Mouse (Mus musculus): ENCODE data around the gene Hoxd9. TPM values are rescaled to one million over a fixed set of nuclear protein-coding genes. Genes with fewer than 3 reads are reported as not detected.

The Hoxd9 gene
- polyA plus RNA-seq, 1 experiment from 2014 or later: 0.10 TPM

- no peak overlapping the region for H3K4me3 ChIP-seq (ENCODE audit: low read depth, low read length)
- H3K9me3 ChIP-seq (replicated peaks; ENCODE audit: control insufficient read depth, low read length): no peaks in the 10 kb centered on the region
- WGBS: 1% methylated on average over 12 of the region's 12 CpGs
- no peak for DNase-seq (ENCODE audit: low spot score)
- H3K36me3 ChIP-seq (replicated peaks; ENCODE audit: control insufficient read depth, insufficient read depth, low read depth, low read length): no peaks in the 10 kb centered on the region
- no peak for ATAC-seq (replicated peaks; ENCODE audit: insufficient number of reproducible peaks, low FRiP score, low TSS enrichment, low read depth)
- no peak overlapping the region for H3K4me2 ChIP-seq (ENCODE audit: low read depth, low read length)
- H3K27me3 ChIP-seq (ENCODE audit: control insufficient read depth, insufficient read depth, low read length): peaks cover 91% of the 10 kb centered on the region
- H3K27ac ChIP-seq (replicated peaks; ENCODE audit: low read depth, low read length): no peak overlapping the region
- peaks cover 4% of the 10 kb centered on the region; the same call in 1 of the 2 replicates for H3K4me1 ChIP-seq (ENCODE audit: control insufficient read depth, insufficient read depth, low read length)
- no peak overlapping the region for H3K9ac ChIP-seq (replicated peaks; ENCODE audit: low read length)
Observed at GRCm38 (mm10) chr2:74684106-74684505, 13.4 kb upstream of the Hoxd9 start.

- H3K4me1 ChIP-seq (ENCODE audit: control insufficient read depth, insufficient read depth, low read length): peaks cover 4% of the 10 kb centered on the region; the same call in 1 of the 2 replicates
- no peak for DNase-seq (ENCODE audit: low spot score)
- H3K4me2 ChIP-seq (ENCODE audit: low read depth, low read length): no peak overlapping the region
- no peaks in the 10 kb centered on the region for H3K9me3 ChIP-seq (replicated peaks; ENCODE audit: control insufficient read depth, low read length)
- WGBS: 9% methylated on average over 4 of the region's 4 CpGs
- H3K9ac ChIP-seq (replicated peaks; ENCODE audit: low read length): no peak overlapping the region
- H3K27me3 ChIP-seq (ENCODE audit: control insufficient read depth, insufficient read depth, low read length): peaks cover 89% of the 10 kb centered on the region
- no peak overlapping the region for H3K27ac ChIP-seq (replicated peaks; ENCODE audit: low read depth, low read length)
- no peak for ATAC-seq (replicated peaks; ENCODE audit: insufficient number of reproducible peaks, low FRiP score, low TSS enrichment, low read depth)
- no peaks in the 10 kb centered on the region for H3K36me3 ChIP-seq (replicated peaks; ENCODE audit: control insufficient read depth, insufficient read depth, low read depth, low read length)
- H3K4me3 ChIP-seq (ENCODE audit: low read depth, low read length): no peak overlapping the region
Observed at GRCm38 (mm10) chr2:74685059-74685603, 12.4 kb upstream of the Hoxd9 start.

GRCm38 (mm10) chr2:74686301-74686987 lies 11.1 kb upstream of the Hoxd9 start:
- ATAC-seq (replicated peaks; ENCODE audit: insufficient number of reproducible peaks, low FRiP score, low TSS enrichment, low read depth) (no peak), DNase-seq (ENCODE audit: low spot score) (peak; percentile 92)
- Histone ChIP-seq H3K9ac (replicated peaks; ENCODE audit: low read length) (no peak overlapping the region), H3K27me3 (ENCODE audit: control insufficient read depth, insufficient read depth, low read length) (peaks cover 83% of the 10 kb centered on the region), H3K9me3 (replicated peaks; ENCODE audit: control insufficient read depth, low read length) (no peaks in the 10 kb centered on the region), H3K4me1 (ENCODE audit: control insufficient read depth, insufficient read depth, low read length) (peaks cover 4% of the 10 kb centered on the region; the same call in 1 of the 2 replicates), H3K4me2 (ENCODE audit: low read depth, low read length) (no peak overlapping the region), H3K36me3 (replicated peaks; ENCODE audit: control insufficient read depth, insufficient read depth, low read depth, low read length) (no peaks in the 10 kb centered on the region), H3K27ac (replicated peaks; ENCODE audit: low read depth, low read length) (no peak overlapping the region), H3K4me3 (ENCODE audit: low read depth, low read length) (no peak overlapping the region)
- WGBS: 4% methylated on average over 17 of the region's 17 CpGs

- H3K4me1 ChIP-seq (ENCODE audit: control insufficient read depth, insufficient read depth, low read length): peaks cover 2% of the 10 kb centered on the region; the same call in 1 of the 2 replicates
- H3K4me3 ChIP-seq (ENCODE audit: low read depth, low read length): no peak overlapping the region
- no peak for ATAC-seq (replicated peaks; ENCODE audit: insufficient number of reproducible peaks, low FRiP score, low TSS enrichment, low read depth)
- H3K27me3 ChIP-seq (ENCODE audit: control insufficient read depth, insufficient read depth, low read length): peaks cover 83% of the 10 kb centered on the region
- no peaks in the 10 kb centered on the region for H3K36me3 ChIP-seq (replicated peaks; ENCODE audit: control insufficient read depth, insufficient read depth, low read depth, low read length)
- H3K27ac ChIP-seq (replicated peaks; ENCODE audit: low read depth, low read length): no peak overlapping the region
- H3K4me2 ChIP-seq (ENCODE audit: low read depth, low read length): no peak overlapping the region
- no peaks in the 10 kb centered on the region for H3K9me3 ChIP-seq (replicated peaks; ENCODE audit: control insufficient read depth, low read length)
- no peak overlapping the region for H3K9ac ChIP-seq (replicated peaks; ENCODE audit: low read length)
- under 1% methylated on average over 27 of the region's 27 CpGs for WGBS
- no peak for DNase-seq (ENCODE audit: low spot score)
Observed at GRCm38 (mm10) chr2:74686988-74687697, 10.4 kb upstream of the Hoxd9 start.

GRCm38 (mm10) chr2:74687698-74688555 lies 9.6 kb upstream of the Hoxd9 start:
- no peak for DNase-seq (ENCODE audit: low spot score)
- no peaks in the 10 kb centered on the region for H3K36me3 ChIP-seq (replicated peaks; ENCODE audit: control insufficient read depth, insufficient read depth, low read depth, low read length)
- no peaks in the 10 kb centered on the region for H3K9me3 ChIP-seq (replicated peaks; ENCODE audit: control insufficient read depth, low read length)
- no peak for ATAC-seq (replicated peaks; ENCODE audit: insufficient number of reproducible peaks, low FRiP score, low TSS enrichment, low read depth)
- no peak overlapping the region for H3K9ac ChIP-seq (replicated peaks; ENCODE audit: low read length)
- H3K4me1 ChIP-seq (ENCODE audit: control insufficient read depth, insufficient read depth, low read length): peaks cover 1% of the 10 kb centered on the region; the same call in 1 of the 2 replicates
- H3K4me2 ChIP-seq (ENCODE audit: low read depth, low read length): no peak overlapping the region
- no peak overlapping the region for H3K27ac ChIP-seq (replicated peaks; ENCODE audit: low read depth, low read length)
- WGBS: under 1% methylated on average over 31 of the region's 31 CpGs
- H3K27me3 ChIP-seq (ENCODE audit: control insufficient read depth, insufficient read depth, low read length): peaks cover 83% of the 10 kb centered on the region
- H3K4me3 ChIP-seq (ENCODE audit: low read depth, low read length): no peak overlapping the region

GRCm38 (mm10) chr2:74688795-74689573 lies 8.5 kb upstream of the Hoxd9 start:
- H3K9ac ChIP-seq (replicated peaks; ENCODE audit: low read length): no peak overlapping the region
- no peak overlapping the region for H3K27ac ChIP-seq (replicated peaks; ENCODE audit: low read depth, low read length)
- peaks cover 84% of the 10 kb centered on the region for H3K27me3 ChIP-seq (ENCODE audit: control insufficient read depth, insufficient read depth, low read length)
- H3K9me3 ChIP-seq (replicated peaks; ENCODE audit: control insufficient read depth, low read length): no peaks in the 10 kb centered on the region
- DNase-seq (ENCODE audit: low spot score) (no peak), ATAC-seq (replicated peaks; ENCODE audit: insufficient number of reproducible peaks, low FRiP score, low TSS enrichment, low read depth) (no peak)
- 3% methylated on average over 12 of the region's 12 CpGs for WGBS
- H3K36me3 ChIP-seq (replicated peaks; ENCODE audit: control insufficient read depth, insufficient read depth, low read depth, low read length): no peaks in the 10 kb centered on the region
- no peaks in the 10 kb centered on the region for H3K4me1 ChIP-seq (ENCODE audit: control insufficient read depth, insufficient read depth, low read length)
- H3K4me2 ChIP-seq (ENCODE audit: low read depth, low read length): no peak overlapping the region
- H3K4me3 ChIP-seq (ENCODE audit: low read depth, low read length): no peak overlapping the region

GRCm38 (mm10) chr2:74689574-74690337 lies 7.8 kb upstream of the Hoxd9 start:
- no peak overlapping the region for H3K27ac ChIP-seq (replicated peaks; ENCODE audit: low read depth, low read length)
- WGBS: under 1% methylated on average over 24 of the region's 24 CpGs
- no peak overlapping the region for H3K4me3 ChIP-seq (ENCODE audit: low read depth, low read length)
- no peaks in the 10 kb centered on the region for H3K36me3 ChIP-seq (replicated peaks; ENCODE audit: control insufficient read depth, insufficient read depth, low read depth, low read length)
- DNase-seq (ENCODE audit: low spot score): no peak
- no peaks in the 10 kb centered on the region for H3K4me1 ChIP-seq (ENCODE audit: control insufficient read depth, insufficient read depth, low read length)
- no peak overlapping the region for H3K4me2 ChIP-seq (ENCODE audit: low read depth, low read length)
- peaks cover 80% of the 10 kb centered on the region for H3K27me3 ChIP-seq (ENCODE audit: control insufficient read depth, insufficient read depth, low read length)
- no peak overlapping the region for H3K9ac ChIP-seq (replicated peaks; ENCODE audit: low read length)
- H3K9me3 ChIP-seq (replicated peaks; ENCODE audit: control insufficient read depth, low read length): no peaks in the 10 kb centered on the region
- no peak for ATAC-seq (replicated peaks; ENCODE audit: insufficient number of reproducible peaks, low FRiP score, low TSS enrichment, low read depth)
